Mouse (Mus musculus) megakaryocyte progenitor cell, adult 5-6 weeks (primary cell): ENCODE data around the gene Hist1h2ad. TPM values are rescaled to one million over a fixed set of nuclear protein-coding genes. Genes with fewer than 3 reads are reported as not detected.

Experiments
- ATAC-seq: replicated peaks from 2 replicates; pipeline ENCODE4 v1.8.0; 2016; ENCODE audit warnings: mild to moderate bottlenecking, moderate TSS enrichment, inconsistent platforms; ENCODE audit not compliant: poor library complexity
- total RNA-seq, 2 experiments: library from RNA; stranded (forward) in 1 of 2; stranded (reverse) in 1 of 2; fragments of 157-497, 149-512 nt in 1 of 2; fragments of 200-1000 nt in 1 of 2; gene quantifications; 2 replicates each; pipeline versions ENCODE4 v1.2.3 to v1.2.4; 2015 to 2017

Gene Hist1h2ad
- total RNA-seq (2015): 1.9 and 3.4 TPM in 2 replicates
- 229 and 1,060 TPM in 2 replicates for total RNA-seq (2017)

DNA sequence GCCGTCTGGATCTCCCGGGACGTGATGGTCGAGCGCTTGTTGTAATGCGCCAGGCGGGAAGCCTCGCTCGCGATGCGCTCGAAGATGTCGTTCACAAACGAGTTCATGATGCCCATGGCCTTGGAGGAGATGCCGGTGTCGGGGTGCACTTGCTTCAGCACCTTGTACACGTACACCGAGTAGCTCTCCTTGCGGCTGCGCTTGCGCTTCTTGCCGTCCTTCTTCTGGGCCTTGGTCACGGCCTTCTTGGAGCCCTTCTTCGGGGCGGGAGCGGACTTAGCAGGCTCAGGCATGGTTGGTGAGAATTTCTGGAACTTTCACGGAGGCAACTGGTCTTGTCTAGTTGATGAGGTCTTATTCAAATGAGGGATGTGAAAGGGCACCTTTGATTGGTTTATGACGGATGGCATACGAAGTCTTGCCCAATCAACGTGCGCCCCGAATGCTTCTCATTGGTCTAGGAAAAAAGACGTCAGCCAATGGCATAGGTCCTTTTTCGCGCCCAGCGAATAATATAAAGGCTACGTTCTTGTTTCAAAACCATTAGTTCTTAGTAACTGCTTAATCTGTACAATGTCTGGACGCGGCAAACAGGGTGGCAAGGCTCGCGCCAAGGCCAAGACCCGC, at the start of gene Hist1h2ad, which contains the start of gene Hist1h2bf:
Gene Hist1h2ad, plus strand, starts transcription at position 484 of the 627 bp plus-strand sequence.
Gene Hist1h2bf, minus strand, starts transcription at position 299 of the 627 bp plus-strand sequence.
- ATAC-seq: peak; percentile 67

DNA sequence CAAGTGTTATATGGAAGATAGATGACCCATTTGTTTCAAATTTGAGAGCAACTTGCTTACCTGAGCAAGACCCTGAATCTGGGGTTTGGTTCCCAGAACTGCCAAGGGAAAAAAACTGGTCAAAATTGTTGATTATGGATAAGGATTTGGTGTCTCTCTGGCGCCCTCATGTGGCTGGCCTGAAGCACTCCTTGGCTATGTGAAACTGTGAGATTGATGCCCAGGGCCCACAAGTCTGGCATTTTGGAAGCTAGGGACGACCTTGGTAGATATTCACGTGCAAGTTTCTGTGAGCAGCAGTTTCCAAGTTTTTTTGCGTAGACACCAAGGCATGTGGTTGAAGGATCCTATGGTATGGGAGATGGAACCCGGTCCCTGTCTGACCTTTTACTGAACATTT, 49.5 kb upstream of the Hist1h2ad start:
- peak; percentile 69 for ATAC-seq

DNA sequence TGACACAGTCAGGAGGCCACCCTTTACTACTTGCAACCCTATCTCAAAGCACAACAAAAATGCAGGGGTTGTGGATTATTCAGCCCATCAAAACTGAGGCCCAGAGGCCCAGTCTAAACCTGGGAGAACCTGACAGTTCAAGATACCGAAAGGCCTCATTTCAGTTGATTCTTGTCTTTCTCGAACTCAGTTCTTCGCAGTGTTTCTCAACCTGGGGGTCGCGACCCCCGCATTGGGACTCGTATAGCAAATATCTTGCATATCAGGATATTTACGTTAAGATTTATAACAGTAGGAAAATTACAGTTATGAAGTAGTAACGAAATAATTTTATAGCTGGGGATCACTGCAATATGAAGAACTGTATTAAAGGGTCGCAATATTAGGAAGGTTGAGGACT, 48.3 kb upstream of the Hist1h2ad start:
- ATAC-seq: no peak

DNA sequence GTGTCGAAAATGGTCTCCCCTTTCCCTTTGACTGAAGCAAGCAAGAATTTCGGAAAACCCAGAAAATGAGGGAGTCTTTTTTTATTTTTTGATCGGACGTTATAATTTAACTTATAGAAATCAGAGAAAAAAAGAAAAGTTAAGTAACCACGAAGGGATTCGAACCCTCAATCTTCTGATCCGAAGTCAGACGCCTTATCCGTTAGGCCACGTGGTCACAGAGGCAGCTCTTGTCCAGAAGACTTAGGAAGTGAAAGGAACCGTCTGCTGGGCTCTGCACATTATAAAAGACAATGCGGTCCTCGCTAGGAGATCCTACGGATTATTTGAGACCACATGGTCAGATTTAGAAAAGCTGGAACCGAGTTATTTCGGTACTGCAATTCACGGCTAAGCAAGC, 47.9 kb upstream of the Hist1h2ad start:
- peak; percentile 43 for ATAC-seq

DNA sequence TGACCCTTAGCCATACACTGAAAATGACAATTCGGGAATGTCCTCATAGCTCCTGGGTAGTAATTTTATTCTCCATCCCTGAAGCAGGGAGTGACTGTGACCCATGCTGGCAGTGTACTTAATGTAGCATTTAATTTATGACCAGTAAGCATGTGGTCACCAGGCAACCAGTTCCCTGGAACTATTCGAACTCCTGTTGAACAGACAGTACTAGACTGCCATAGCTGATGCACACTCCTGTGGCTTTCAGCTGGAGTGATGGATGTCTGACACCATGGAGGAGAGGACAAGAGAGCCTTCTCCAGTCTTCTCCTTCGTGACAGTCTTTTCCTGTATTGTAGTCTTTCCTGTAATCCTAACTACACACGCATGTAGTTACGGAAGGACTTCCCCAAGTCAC, 45.2 kb upstream of the Hist1h2ad start:
- no peak for ATAC-seq

DNA sequence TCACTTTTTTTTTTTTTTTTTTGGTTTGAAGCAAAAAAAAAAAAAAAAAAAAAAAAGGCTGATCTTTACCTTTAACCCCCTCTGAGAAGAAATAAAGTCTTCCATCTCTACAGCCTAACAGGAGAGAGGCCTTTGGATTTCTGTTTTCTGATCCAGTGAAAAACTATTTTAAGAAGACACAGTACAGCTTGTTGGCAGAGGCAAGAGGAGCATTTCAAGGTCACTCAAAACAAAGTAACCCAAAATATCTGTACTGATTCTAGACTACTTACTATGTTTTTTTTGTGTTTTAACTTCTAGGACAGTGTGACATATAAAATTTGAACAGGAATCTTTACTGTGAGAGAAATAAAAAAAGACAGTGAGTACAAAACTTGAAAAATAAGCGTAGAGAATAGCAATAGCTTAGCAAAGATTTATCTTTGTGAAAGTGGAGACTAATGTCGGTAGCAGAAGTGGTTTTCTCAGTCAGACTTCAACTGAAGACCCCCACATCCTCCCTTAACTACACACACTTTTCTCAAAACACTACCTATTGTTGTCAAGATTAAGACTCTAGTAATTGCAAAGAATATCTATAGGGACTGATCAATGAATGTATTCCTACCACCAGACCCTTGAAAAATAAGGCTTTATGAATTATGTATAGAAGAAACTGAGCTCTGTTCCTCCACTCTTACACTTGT, 44.6 kb upstream of the Hist1h2ad start:
- ATAC-seq: no peak

DNA sequence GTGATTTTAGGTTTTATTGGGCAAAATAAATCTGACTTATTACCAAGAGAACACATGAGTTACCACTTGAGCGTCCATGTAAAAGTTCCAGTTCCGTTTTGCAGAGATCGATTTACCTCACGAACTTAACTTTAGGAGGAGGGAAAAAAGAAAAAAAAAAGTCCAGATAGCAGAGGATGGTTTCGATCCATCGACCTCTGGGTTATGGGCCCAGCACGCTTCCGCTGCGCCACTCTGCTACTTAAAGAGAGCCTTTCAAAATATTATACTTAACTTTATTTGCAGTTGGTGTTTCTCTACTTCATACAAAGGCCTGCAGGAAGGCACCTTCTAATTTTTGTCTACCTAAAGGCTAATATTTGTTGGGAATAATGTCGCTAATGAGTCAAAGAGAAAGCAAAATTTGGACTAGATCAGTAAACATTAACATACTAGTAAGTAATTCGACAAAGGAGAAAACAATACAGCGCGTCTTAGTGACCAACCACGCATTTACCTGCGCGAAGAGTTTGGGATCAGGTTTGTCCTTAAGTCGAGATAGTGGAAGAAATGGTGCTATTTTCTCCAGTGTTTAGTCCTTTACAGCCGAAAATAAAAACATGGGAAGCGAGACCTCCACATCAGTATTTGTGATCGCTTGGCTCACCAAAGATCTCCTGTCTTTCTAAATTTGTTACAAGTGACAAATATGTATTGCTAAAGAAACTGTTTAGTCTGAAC, 43.8 kb upstream of the Hist1h2ad start:
- no peak for ATAC-seq

DNA sequence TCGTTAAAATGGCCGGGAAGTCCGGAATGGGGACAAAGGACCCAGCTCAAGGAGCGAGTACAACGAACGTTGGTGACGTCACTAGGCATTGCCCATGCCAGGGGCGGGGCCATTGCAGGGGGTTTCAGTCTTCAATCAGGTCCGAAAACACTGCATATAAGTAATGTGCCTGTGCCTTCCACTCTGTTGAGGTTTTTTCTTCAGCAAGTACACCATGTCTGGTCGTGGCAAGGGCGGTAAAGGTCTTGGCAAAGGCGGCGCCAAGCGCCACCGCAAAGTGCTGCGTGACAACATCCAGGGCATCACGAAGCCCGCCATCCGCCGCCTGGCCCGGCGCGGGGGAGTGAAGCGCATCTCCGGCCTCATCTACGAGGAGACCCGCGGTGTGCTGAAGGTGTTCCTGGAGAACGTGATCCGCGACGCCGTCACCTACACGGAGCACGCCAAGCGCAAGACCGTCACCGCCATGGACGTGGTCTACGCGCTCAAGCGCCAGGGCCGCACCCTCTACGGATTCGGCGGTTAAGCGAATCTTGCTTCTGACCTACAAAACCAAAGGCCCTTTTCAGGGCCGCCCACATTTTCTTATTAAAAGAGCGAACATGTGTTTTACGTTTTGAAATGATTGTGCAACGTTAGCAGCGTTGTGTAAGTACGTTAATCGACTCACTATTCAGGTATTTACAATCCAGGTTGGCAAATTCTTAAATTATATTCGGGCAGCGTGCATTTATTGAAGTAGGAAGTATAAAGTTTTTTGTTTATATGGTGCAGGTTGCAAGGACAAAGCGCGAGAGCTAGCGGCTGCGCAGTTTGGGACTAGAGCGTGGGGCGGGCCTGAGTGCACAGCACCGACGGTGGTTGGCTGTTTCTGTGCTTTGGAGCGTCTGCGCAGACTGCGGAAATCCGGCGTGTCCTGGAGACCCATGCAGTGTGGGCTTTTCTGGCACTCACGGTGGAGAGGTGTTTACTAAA, 43.0 kb upstream of the Hist1h2ad start, which contains the start of gene Hist1h4h:
Gene Hist1h4h, plus strand, starts transcription at position 150 of the 975 bp plus-strand sequence.
- peak; percentile 52 for ATAC-seq

DNA sequence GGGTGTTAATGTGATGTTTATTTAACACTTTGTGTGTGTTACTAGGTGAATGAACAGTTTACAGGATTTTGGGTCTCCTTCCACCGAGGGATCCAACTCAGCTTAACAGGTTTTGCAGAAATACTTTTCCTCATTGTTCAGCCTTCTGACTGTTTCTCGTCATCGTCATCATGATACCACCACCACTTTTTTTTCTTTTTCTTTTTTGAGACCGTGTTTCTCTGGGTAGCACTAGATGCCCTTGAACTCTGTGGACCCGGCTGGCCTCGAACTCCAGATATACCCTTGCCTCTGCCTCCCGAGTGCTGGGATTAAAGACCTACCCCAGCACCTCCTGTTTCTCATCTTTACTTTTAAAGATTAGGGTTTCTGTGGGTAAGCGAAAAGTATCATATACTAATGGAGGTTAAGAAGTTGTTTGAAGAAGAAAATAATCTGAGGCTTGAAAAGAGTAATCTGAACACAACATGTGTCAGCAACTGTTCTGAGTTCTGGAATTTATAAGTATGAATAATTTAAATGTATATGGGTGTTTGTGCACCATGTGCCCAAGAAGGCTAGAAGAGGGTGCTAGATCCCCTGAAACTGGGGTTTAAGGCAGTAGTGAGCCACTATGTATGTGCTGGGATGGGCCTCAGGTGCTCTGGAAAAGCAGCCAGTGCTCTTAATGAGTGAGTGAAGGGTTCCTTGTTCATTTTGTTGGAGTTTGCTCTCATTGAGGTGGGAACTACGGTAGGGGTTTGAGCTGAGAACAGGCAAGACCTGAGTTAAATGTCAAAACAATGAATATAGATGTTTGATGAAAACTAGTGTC, 41.7 kb upstream of the Hist1h2ad start:
- no peak for ATAC-seq

DNA sequence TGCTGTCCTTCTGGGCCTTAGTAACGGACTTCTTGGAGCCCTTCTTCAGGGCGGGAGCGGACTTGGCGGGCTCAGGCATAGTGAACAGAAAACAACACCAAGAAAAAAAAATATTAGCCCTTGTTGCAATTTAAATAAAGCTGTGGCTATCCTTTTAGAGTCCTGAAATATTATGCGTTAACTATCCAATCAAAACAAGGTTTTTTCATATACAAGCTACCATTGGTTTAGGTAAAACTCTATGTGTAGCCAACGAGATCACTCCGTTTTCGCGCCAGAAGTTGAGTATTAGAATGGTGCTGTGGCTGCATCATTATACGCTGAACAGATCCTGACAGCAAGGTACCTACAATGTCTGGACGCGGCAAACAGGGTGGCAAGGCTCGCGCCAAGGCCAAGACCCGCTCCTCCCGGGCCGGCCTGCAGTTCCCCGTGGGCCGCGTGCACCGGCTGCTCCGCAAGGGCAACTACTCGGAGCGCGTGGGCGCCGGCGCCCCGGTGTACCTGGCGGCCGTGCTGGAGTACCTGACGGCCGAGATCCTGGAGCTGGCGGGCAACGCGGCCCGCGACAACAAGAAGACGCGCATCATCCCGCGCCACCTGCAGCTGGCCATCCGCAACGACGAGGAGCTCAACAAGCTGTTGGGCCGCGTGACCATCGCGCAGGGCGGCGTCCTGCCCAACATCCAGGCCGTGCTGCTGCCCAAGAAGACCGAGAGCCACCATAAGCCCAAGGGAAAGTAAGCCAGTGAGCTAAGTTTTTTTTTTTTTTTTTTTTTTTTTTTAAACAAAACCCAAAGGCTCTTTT, 40.4 kb upstream of the Hist1h2ad start, which contains the start of gene Hist1h2af:
Gene Hist1h2af, plus strand, starts transcription at position 347 of the 808 bp plus-strand sequence.
- peak; percentile 33 for ATAC-seq

DNA sequence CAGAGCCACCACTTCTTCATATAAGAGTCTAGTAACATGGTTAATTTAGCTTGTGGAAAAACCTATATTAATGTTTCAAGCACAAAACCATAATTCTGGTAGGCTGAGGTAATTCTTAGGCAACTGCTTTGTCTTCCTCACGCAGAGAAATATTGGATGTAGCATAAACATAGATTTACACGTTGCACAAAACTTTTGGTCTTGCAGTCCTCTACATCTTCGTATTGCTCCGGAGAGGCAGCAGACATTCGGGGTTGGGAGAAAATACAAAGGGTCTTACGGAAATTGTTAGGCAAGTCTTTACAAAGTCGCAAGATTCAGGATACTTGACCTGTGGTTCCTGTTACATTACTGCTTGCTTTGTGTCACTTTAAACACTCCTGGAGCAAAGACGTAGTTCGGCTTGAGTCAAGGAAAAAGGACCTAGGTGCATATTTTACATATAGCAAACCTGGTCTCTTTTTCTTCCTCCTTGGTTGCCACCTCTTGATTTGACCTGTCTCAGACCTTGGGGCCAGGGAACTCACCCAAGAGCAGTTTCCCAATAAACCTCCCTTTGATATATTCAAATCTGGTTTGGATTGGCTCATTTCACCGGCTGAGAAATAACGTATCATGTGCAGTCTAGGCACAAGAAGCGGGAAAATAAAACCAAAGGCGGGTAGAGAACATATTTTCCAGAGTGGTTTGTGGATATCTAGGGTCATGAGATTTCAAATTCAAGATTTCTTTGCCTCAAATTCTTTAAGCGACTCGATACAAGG, 39.6 kb upstream of the Hist1h2ad start:
- peak; percentile 8 for ATAC-seq

DNA sequence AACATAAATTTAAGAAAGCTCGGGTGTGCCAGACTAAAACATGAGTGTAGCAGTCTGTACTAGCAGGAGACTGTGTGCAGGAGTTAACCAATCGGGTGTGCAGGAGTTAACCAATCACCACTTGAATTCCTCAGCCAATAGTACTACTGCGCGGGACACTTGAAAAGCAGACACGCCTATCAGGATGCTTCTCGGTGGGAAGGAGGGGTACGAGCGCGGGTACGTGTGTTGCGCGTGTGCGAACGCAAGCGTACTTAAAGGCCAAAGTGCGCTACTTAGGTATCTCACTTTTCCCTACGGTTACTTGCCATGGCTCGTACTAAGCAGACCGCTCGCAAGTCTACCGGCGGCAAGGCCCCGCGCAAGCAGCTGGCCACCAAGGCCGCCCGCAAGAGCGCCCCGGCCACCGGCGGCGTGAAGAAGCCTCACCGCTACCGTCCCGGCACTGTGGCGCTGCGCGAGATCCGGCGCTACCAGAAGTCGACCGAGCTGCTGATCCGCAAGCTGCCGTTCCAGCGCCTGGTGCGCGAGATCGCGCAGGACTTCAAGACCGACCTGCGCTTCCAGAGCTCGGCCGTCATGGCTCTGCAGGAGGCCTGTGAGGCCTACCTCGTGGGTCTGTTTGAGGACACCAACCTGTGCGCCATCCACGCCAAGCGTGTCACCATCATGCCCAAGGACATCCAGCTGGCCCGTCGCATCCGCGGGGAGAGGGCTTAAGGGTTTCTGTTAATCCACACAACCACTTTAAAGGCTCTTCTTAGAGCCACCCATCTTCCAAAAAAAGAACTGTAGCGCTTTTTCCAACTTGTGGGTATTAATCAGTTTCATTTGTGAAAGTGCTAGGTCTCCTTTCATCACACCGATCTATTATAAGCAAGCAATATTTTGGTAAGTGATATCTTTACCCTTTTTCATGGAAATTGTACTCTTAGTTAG, 38.8 kb upstream of the Hist1h2ad start, which contains the start of gene Hist1h3g:
Gene Hist1h3g, plus strand, starts transcription at position 286 of the 939 bp plus-strand sequence.
- peak; percentile 62 for ATAC-seq

DNA sequence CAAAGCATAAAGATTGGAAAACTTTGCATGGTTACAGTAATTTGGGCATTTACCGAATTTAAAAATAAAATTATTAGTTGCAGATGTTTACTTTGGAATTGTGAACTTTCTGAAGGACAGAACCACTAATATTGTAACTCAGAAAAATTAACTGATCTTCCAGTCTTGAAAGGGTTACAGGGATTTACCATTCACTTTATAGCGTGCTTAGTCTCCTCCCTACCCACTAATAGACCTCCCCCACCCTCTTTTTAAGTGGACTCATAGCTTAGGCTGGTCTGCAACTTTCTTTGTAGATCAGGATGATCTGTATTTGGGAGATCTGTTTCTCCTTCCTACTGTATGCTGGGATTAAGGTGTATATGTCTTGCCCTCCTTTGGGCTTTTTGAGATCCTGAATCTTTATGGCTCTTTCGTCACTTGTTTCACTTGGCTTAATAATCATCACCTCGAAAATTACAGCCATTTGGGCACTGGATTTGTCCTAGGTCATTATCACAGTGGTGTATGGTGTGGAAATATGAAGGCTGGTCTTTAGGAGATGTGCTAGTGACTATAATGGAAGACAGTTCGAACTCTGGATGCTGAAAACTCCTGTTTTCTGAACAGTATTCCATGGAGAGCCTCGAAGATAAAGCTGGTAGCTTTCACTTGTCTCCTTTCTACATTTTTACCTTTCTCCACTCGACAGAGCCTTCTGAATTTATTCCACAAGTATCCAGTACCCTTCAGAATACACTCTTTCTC, 37.9 kb upstream of the Hist1h2ad start:
- no peak for ATAC-seq

DNA sequence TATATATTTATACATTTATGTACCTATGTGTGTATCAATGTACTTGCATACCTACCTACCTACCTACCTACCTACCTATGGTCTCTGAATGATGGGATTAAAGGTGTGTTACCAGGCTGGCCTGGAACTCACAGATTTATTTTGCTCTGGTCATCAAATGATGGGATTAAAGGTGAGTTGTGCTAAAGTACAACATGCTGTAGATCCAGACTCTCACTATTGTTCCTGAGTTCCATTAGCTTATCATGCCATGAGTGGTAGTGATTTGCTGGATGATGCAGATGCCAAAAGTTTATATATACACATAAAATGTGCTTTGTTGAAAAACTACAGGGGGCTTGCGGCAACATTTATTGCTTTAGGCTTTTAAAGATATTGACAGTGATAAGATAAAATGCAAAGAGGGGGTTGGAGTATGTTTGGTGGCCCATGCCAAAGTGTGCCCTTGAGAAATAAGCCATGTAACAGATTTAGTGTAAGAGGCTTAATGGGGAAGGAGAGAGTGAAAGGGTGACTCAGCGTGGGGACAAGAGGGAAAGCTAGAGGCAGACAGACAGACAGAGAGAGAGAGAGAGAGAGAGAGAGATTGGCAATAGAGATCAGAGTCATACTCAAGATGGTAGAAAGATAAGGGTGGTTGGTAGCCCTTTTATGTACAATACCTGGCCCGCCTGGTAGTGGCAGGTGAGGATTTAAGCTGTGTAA, 37.0 kb upstream of the Hist1h2ad start:
- no peak for ATAC-seq

DNA sequence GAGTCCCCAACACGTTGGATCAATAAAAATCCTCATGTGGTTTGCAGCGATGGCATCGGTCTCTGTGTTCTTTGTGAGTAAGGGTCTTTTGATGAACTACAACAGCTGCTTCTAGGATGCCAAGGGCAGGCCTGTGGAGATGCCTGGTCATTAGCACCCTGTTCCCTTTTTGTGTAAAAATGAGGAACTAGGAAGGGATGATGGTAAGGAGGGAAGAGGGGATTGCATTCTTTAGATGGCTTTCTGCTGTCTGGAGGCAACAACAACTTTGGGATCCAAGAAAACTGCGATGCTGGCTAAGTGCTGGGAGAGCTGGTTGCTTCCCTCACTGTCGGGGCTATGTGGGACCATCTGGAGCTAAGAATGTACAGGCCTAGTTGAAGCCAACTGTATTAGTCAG, 35.9 kb upstream of the Hist1h2ad start:
- ATAC-seq: no peak
